Mouse (Mus musculus): Measurements from ENCODE around the gene Unk. TPM values are rescaled to one million over a fixed set of nuclear protein-coding genes. Genes with fewer than 3 reads are reported as not detected.

The Unk gene
- polyA plus RNA-seq, 1 experiment, result 67.3 TPM

DNA sequence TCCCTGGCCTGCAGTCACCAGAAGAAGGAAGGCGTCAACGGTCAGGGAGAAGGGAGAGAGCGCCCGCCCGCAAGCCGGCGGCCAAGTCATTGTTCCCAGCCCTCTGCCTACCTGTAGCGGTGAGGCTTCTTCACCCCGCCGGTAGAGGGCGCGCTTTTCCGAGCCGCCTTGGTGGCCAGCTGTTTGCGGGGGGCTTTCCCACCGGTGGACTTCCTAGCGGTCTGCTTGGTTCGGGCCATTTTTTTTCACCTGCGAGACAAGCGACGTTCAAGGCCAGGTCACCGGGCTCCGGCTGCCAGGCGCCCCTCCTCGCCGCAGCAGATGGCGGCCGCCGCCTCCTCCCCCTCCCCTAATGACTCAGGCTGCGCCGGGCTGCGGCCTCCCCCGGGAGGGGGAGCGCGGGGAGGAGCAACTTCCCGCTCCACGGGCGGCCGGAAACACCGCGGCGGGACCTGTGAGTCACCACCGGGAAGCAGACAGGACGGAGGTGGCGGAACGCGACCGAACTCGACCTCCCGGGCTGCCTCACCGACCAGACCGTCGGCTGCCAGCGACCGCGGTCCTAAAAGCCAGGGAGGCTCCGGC is 6.3 kb upstream of the Unk start:
- TF ChIP-seq POLR2A (IDR thresholded peaks at IDR 0.05; ENCODE audit: borderline replicate concordance, extremely low read depth, insufficient read depth, insufficient read length, poor library complexity, severe bottlenecking) (no peak; the same call in 1 of the 2 replicates), CTCF (IDR thresholded peaks at IDR 0.05; ENCODE audit: borderline replicate concordance, extremely low read depth, insufficient read depth, insufficient read length) (peak; percentile 71)
- peak; percentile 84 for DNase-seq (ENCODE audit: low read depth)

DNA sequence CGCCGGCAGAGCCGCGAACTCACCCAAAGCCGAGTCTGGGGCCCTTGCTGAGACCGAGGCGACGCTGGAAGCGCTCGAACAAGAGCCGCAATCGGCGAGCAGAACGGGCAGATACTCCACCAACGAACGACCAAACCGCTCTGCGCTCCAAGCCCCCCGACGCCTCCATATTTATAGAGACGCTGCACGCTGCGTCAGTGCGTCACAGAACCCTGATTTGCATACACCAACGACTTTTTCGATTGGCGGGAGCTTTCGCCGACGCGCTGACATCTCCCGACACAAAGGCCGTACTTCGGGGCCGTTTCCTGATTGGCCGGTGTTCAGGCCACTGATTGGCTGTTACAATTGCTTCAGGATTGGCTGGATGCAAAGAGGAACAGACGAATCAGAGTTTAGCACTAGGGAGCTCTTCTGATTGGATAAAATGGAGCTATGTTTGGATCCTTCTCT is 5.7 kb upstream of the Unk start:
- peak; percentile 100 for DNase-seq (ENCODE audit: low read depth)
- peak; percentile 99; the same call in 1 of the 2 replicates for TF ChIP-seq POLR2A (IDR thresholded peaks at IDR 0.05; ENCODE audit: borderline replicate concordance, extremely low read depth, insufficient read depth, insufficient read length, poor library complexity, severe bottlenecking)
- TF ChIP-seq CTCF (IDR thresholded peaks at IDR 0.05; ENCODE audit: borderline replicate concordance, extremely low read depth, insufficient read depth, insufficient read length), result no peak

DNA sequence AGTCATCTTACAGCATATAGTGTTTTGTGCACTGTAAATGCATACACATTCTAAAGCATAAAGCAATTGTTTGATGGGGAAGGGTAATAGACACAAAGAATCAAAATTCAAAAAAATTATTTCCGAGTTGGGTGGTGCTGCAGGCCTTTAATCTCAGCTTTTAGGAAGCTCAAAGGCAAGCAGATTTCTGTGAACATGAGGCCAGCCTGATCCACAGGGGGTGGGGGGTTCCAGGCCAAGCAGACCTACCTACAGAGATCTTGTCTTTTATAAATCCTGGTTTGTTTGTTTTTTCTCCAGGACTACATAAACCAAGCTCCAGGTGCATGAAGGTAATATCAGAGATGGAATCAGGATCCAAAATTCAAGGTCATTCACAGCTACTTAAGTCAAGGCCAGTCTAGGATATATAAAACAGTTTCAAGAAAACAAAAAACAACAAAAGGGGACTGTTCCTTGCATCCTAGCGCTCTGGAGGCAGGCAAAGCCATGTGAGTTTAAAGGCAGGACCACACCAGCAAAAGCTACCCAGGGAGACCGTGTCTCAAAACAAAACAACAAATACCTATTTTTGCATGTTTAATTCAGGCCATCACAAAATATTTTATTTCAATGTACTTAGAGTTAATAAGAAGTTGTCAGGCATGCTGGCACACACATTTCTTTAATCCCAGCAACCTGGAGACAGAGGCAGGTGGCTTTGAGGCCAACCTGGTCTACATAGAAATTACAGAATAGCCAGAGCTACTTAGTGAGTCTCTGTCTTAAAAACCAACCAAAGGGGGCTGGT is 4.9 kb upstream of the Unk start:
- DNase-seq (ENCODE audit: low read depth), result no peak
- TF ChIP-seq CTCF (IDR thresholded peaks at IDR 0.05; ENCODE audit: borderline replicate concordance, extremely low read depth, insufficient read depth, insufficient read length) (no peak), POLR2A (IDR thresholded peaks at IDR 0.05; ENCODE audit: borderline replicate concordance, extremely low read depth, insufficient read depth, insufficient read length, poor library complexity, severe bottlenecking) (no peak)

DNA sequence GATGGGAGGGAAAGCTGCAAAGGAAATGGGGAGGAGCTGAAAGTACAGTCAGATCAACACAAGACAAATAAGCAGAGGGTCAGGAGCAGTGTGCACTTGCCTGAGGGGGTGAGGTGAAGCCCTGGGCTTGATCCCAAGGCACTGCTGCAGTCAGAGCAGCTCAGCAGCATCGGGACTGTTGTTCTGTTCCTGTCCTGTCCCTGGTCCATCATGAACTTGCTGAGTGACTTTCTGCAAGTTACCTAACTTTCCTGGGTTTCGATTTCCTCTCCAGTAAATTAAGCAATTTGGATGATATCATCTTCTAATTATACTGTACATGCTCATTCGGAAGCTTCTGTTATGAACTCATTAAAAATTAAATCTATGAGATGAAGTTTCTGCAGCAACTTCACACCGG is 2.4 kb upstream of the Unk start, which contains the start of gene H3f3b:
Gene H3f3b, minus strand, starts transcription at position 207 of the 400 bp plus-strand sequence.
- DNase-seq (ENCODE audit: low read depth), result no peak
- TF ChIP-seq POLR2A (IDR thresholded peaks at IDR 0.05; ENCODE audit: borderline replicate concordance, extremely low read depth, insufficient read depth, insufficient read length, poor library complexity, severe bottlenecking) (no peak), CTCF (IDR thresholded peaks at IDR 0.05; ENCODE audit: borderline replicate concordance, extremely low read depth, insufficient read depth, insufficient read length) (no peak)

DNA sequence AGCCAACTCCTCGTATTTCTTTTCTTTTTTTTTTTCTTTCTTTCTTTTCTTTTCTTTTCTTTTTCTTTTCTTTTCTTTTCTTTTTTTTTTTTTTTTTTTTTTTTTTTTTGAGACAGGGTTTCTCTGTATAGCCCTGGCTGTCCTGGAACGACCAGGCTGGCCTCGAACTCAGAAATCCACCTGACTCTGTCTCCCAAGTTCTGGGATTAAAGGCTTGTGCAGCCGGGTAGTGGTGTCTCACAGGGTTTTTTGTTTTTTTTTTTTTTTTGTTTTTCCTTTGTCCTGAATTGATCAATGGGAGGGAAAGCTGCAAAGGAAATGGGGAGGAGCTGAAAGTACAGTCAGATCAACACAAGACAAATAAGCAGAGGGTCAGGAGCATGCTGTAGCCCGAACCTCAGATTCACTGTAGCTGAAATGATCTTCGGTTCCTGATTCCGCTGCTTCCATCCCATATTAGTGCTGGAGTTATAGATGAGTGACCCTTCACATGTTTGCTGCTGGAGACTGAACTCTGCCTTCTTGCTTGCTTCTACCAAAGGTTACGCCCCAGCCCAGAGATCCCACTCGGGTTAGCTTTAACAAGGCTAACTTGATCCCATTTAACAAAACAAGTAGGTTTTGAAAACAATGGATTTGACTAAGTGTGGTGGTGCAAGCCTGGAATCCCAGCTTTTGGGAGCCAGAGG is 1.8 kb upstream of the Unk start:
- TF ChIP-seq CTCF (IDR thresholded peaks at IDR 0.05; ENCODE audit: borderline replicate concordance, extremely low read depth, insufficient read depth, insufficient read length) (no peak), POLR2A (IDR thresholded peaks at IDR 0.05; ENCODE audit: borderline replicate concordance, extremely low read depth, insufficient read depth, insufficient read length, poor library complexity, severe bottlenecking) (no peak)
- DNase-seq (ENCODE audit: low read depth), result no peak

DNA sequence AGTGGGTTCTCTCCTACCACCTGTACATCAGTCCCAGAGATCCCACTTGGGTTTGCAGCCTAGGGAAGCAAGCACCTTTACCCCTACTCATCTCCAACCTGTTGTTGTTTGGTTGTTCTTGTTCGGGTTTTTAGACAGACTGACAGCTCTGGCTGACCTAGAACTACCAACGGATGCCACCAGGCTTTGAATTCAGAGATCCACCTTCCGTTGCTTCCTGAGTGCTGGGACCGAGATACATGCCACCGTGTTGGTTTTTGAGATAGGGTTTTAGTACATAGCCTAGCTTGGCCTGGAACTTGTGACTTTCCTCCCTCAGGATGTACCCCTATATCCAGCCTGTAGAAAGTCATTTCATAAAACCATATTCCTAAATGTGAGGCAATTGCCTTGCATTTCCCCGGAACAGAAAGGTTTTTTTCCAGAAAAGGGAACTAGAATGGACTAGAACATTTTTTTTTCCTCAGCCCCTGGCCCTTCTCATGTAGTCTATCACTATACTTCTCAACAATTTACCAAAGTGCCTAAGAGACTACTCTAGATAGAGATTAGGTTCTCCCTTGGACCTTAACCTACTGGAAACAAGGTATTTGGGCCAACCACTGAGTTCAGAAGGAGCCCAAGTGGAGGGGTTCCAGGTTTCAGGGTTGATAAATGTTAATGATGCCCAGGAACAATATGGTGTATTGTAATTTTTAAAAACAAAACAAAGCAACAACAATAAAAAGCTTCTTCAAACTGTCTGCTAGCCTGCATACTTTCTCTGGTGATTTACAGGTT is 846 bp upstream of the Unk start:
- TF ChIP-seq CTCF (IDR thresholded peaks at IDR 0.05; ENCODE audit: borderline replicate concordance, extremely low read depth, insufficient read depth, insufficient read length) (no peak), POLR2A (IDR thresholded peaks at IDR 0.05; ENCODE audit: borderline replicate concordance, extremely low read depth, insufficient read depth, insufficient read length, poor library complexity, severe bottlenecking) (no peak)
- DNase-seq (ENCODE audit: low read depth), result no peak

DNA sequence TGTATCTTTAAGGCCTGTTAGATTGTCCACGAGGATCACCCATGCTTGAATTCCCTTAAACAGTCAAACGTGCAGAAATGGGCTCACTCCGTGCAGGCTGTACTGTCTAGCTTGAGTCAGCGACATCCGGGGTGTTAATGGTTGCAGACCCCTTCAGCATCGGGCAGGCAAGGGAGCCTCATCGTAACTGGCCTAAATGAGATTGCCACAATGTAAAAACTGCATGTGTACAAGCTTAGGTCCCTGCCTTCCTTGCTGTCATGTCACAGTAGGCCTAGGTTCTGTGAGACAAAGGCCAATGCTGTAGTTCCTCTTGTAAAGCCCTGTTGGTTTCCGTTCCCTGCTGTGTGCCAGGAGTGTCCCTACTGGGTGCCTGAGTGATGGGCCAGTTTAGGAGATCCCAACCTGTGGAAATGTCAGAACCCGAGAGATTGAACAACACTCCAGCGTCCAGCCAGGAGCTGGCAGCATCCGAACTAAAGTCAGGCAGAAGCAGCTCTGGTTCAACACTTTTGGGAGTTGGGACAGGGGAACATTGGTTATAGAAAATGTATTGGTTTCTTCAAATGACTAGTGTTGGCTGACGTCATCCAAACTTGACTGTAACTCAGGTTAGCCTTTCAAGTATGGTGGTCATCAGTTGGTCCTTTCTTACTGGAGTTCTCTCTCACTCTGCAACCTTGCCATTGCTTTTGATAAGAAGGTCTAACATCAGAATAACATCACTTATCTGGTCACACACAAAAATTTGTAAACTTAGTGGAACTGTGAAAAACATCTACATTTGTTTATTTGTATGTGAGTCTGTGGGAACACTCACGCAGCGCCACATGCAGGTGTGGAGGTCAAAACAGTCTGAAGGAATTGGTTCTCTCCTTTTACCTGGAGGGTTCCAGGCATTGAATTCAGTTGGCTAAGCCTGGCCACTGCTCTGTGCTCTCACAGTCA is 1.1 kb downstream of the Unk start:
- no peak for DNase-seq (ENCODE audit: low read depth)

DNA sequence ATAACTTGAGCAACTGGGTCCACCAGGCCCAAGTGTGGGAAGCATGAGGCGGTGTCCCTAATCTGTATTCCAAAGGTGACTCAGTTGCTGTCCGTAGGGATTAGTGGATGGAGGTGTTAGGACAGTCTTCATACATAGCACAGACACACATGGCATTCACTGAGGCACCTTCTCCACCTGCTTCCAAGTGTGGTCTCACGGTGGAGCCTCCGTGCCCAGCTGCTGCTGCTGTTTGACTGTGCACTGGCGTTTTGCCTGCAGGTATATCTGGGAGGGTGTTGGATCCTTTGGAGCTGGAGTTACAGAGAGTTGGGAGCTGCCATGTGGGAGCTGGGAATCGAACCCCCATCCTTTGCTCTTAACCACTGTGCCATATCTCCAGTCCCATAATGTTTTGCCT is 4.5 kb downstream of the Unk start:
- TF ChIP-seq POLR2A (IDR thresholded peaks at IDR 0.05; ENCODE audit: borderline replicate concordance, extremely low read depth, insufficient read depth, insufficient read length, poor library complexity, severe bottlenecking), result no peak
- no peak for DNase-seq (ENCODE audit: low read depth)

More for the DNA sequence above, 1.1 kb downstream of the Unk start:
- TF ChIP-seq CTCF (IDR thresholded peaks at IDR 0.05; ENCODE audit: borderline replicate concordance, extremely low read depth, insufficient read depth, insufficient read length) (no peak), POLR2A (IDR thresholded peaks at IDR 0.05; ENCODE audit: borderline replicate concordance, extremely low read depth, insufficient read depth, insufficient read length, poor library complexity, severe bottlenecking) (no peak)

DNA sequence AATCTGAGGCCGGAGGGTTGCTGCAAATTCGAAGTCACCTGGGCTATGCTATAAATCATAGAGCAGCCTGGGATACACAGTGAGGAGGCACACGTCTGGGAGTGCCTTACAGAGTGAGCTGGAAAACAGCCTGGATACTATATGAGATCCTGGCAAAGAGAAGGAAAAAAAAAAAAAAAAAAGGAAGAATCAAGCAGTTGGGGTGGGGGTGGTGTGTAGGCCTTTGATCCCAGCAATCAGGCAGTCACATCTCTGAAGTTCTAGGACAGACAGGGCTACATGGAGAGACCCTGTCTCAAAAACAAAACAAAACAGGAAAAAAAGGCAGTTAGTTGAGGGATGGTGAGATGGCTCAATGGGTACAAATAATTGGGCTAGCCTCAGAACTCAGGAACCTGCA is 6.5 kb downstream of the Unk start:
- no peak for TF ChIP-seq POLR2A (IDR thresholded peaks at IDR 0.05; ENCODE audit: borderline replicate concordance, extremely low read depth, insufficient read depth, insufficient read length, poor library complexity, severe bottlenecking)
- no peak for TF ChIP-seq CTCF (IDR thresholded peaks at IDR 0.05; ENCODE audit: borderline replicate concordance, extremely low read depth, insufficient read depth, insufficient read length)
- DNase-seq (ENCODE audit: low read depth), result no peak

DNA sequence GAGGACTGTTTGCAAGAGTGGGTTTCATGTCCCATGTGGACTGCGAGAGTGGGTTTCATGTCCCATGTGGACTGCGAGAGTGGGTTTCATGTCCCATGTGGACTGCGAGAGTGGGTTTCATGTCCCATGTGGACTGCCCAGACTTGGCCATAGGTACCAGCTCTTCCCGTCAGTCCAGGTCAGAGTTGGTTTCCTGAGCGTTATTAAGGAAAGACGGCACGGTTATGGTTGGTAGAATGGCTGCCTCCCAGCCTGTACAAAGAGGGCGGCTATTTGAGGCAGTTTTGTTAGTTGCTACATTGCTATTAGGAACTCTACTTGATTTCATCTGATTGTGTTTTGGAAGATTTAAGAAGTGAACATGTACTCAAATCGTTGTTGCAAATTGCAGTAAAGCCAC is 7.7 kb downstream of the Unk start:
- TF ChIP-seq POLR2A (IDR thresholded peaks at IDR 0.05; ENCODE audit: borderline replicate concordance, extremely low read depth, insufficient read depth, insufficient read length, poor library complexity, severe bottlenecking) (no peak), CTCF (IDR thresholded peaks at IDR 0.05; ENCODE audit: borderline replicate concordance, extremely low read depth, insufficient read depth, insufficient read length) (no peak)
- no peak for DNase-seq (ENCODE audit: low read depth)
